Mouse (Mus musculus): ENCODE results near the gene Rpl34. TPM values are rescaled to one million over a fixed set of nuclear protein-coding genes. Genes with fewer than 3 reads are reported as not detected.
A peak's percentile ranks its signal among the peaks of the same experiment; 100 is the strongest.

Gene Rpl34
- polyA plus RNA-seq (2016; fragmentation: Nextera tagmentation; extraction: Ambion mirVana) = 772 and 890 TPM in 2 replicates

DNA sequence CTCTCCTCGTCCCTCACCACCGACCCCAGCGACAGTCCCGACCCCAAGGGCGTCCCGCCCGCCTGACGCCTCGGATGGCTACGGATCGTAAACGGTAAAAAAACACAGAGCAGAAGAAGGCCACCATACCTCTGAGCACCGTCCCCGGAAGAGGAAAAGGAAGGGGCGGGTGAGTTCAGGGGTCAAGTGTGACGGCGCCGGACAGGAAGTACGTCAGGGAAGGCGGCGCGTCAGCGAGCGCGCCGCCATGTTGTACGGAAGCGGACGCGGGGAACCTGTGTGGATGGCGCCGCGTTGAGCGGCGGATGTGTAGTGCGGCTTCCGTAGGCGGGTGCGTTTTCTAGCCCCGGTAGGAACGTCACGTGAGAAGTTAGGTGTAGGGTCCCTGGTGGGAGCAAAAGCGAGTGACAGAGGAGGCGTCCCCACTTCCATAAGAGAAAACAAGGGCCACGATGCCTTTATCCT lies at the start of gene Rpl34:
Gene Rpl34 (minus strand): TSS at position 210 of the 465 bp plus-strand sequence.
- H3K9me3 ChIP-seq = no peaks in the 10 kb centered on the region
- H3K36me3 ChIP-seq = peaks cover 39% of the 10 kb centered on the region
- WGBS = under 1% methylated on average over 45 of the region's 45 CpGs
- peaks cover 22% of the 10 kb centered on the region for H3K4me1 ChIP-seq (replicated peaks)
- peak; percentile 94 for DNase-seq (ENCODE audit: low spot score)
- peak within 1 kb of the TSS; percentile 100 for H3K4me3 ChIP-seq
- H3K27ac ChIP-seq = peak within 1 kb of the TSS; percentile 95
- no peaks in the 10 kb centered on the region for H3K27me3 ChIP-seq (ENCODE audit: insufficient read depth, poor library complexity, severe bottlenecking)

DNA sequence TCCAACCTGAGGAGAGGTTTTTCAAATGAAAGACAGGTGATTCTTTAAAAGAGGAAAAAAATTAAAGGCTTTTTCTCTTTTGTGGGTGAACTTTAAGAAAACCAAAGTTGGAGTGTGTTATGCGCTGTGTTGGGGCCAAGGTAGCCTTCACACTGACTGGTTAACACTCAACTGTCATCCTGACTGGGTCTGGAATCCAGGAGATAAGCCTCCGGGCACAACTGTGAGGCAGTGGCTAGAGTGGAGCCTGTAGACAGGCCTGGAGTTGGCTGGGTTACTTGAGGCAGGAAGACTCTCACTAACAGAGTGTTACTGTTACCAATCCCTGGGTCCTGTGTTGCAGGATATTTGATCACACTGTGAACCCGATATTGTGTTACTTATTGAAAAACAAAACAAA lies 38.0 kb upstream of the Rpl34 start:
- no peaks in the 10 kb centered on the region for H3K36me3 ChIP-seq
- H3K27ac ChIP-seq = no peak overlapping the region
- 86% methylated on average over 3 of the region's 3 CpGs for WGBS
- DNase-seq (ENCODE audit: low spot score) = no peak
- no peaks in the 10 kb centered on the region for H3K27me3 ChIP-seq (ENCODE audit: insufficient read depth, poor library complexity, severe bottlenecking)
- H3K9me3 ChIP-seq = no peaks in the 10 kb centered on the region
- H3K4me3 ChIP-seq = no peak overlapping the region
- 0 out of 2 replicates have a peak, but pooled peaks cover 5% of the 10 kb centered on the region for H3K4me1 ChIP-seq (replicated peaks)

DNA sequence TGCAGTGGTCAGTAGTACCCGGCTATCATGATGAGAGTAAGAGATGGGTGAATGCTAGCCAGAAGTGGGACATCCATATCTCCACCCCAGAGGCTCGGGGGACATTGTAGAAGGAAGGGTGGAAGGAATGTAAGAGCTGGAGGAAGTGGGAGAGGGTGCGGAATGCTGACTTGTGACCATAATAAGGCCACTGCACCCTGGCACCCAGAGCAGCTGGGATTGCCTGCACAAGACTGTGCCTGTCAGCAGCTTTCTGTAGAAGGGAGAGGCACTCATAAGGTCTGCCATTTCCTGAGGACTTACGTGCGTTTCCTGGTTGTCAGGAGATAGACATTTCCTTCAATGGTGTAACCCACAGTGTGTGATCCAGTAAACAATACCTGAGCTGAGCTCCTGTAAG lies 33.9 kb upstream of the Rpl34 start:
- Histone ChIP-seq H3K27me3 (ENCODE audit: insufficient read depth, poor library complexity, severe bottlenecking) (no peaks in the 10 kb centered on the region), H3K27ac (no peak overlapping the region), H3K9me3 (no peaks in the 10 kb centered on the region), H3K36me3 (no peaks in the 10 kb centered on the region), H3K4me1 (replicated peaks) (0 out of 2 replicates have a peak, but pooled peaks cover 5% of the 10 kb centered on the region), H3K4me3 (no peak overlapping the region)
- 84% methylated on average over 5 of the region's 5 CpGs for WGBS
- no peak for DNase-seq (ENCODE audit: low spot score)

DNA sequence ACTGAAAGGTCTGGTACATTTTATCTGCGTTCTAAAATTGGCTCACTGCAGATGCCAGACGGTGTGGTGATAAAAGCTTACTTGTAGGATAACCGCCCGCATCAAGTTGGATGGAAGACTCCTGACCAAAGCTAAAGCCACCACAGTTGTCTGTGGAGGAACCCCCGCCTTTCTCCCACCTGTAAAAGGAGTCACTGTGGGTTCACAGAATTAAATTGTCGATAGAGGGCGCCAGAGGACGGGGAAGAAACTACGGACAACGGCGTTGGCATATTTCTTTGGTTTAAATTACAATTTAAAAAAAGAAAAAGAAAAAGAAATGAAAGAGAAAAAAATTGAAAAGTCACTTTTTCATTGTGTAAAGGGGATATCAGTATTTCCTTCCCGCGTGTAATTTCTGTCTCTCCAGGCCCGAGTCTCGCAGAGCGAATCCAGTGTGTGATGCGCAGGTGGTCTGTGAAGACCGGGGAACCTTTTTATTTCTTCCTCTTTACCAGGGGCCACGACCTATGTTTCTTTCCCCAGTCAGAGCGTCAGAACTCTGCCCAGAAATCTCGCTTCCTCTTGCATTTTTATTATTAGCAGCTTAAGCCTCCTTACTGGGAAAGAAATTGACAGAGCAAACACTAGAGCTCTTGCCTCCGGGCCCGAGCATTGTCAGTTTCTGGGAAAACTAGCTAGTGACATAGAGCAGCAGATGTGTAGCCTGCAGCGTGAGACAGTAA lies 30.7 kb upstream of the Rpl34 start:
- no peaks in the 10 kb centered on the region for H3K9me3 ChIP-seq
- no peak overlapping the region for H3K27ac ChIP-seq
- H3K36me3 ChIP-seq = no peaks in the 10 kb centered on the region
- no peaks in the 10 kb centered on the region for H3K27me3 ChIP-seq (ENCODE audit: insufficient read depth, poor library complexity, severe bottlenecking)
- no peak overlapping the region for H3K4me3 ChIP-seq
- H3K4me1 ChIP-seq (replicated peaks) = peaks cover 17% of the 10 kb centered on the region; the same call in 1 of the 2 replicates
- 66% methylated on average over 24 of the region's 24 CpGs for WGBS
- peak; percentile 49 for DNase-seq (ENCODE audit: low spot score)

DNA sequence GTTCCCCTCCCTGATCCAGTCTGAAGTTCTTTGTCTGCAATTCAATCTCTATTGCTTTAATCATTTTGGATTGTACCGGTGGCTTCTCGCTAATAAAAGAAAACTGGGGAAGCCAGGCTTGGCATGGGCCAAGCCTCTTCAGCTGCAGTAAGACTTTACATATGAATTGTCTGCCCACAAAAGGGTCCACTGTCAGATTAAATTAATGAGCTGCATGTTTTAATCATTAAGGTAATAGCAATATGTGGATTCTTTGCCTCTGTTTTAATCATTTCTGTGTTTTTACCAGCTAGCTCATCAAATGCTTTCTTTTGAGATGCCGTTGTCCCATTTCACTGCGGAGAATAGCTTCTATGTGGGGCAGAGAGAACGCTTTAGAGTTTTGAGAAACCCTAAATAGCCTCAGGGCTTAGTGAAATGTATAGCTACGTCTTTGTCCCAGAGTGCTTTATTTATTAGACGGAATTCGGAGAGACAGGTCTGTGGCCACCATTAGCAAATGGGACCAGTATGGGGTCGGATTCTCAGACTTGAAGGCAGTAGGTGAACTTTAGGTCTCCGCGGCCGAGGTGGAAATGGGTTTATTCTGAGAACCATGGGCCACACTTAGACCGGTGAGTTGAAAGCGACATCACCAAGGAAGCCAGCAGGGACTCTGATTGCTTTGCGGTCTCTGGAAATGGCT lies 28.1 kb upstream of the Rpl34 start:
- no peak overlapping the region for H3K27ac ChIP-seq
- DNase-seq (ENCODE audit: low spot score) = no peak
- no peak overlapping the region for H3K4me3 ChIP-seq
- H3K27me3 ChIP-seq (ENCODE audit: insufficient read depth, poor library complexity, severe bottlenecking) = no peaks in the 10 kb centered on the region
- H3K4me1 ChIP-seq (replicated peaks) = peaks cover 17% of the 10 kb centered on the region; the same call in 1 of the 2 replicates
- no peaks in the 10 kb centered on the region for H3K9me3 ChIP-seq
- H3K36me3 ChIP-seq = no peaks in the 10 kb centered on the region
- 78% methylated on average over 15 of the region's 15 CpGs for WGBS

DNA sequence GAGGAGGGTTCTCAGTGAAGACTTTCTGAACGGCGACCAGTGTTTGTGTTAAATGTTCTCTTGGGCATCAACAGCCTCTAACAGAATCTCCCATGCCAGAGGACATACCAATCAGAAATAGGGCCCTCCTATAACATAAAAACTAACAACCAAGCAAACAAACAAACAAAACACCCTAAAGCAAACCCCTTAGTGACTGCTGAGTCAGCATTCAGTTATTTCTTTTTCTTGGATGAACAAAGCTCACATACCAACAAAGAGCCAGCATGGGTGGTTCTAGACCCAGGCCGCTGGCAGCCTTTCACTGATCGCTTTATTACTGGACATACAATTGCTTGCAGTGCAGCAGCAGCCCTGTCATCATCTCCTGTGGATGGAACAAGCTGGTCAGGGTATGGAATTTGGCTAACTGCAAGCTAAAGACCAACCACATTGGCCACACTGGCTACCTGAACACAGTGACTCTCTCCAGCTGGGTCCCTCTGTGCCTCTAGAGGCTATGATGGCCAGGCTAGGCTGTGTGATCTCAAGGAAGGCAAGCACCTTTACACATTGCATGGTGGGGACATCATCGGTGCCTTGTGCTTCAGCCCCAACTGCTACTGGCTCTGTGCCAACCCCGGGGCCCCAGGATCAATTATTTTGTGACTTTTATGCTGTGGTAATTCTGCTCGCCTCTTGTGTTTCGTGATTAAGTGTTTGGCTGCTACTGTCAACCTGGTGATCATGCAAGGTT lies 27.1 kb upstream of the Rpl34 start:
- no peak overlapping the region for H3K4me3 ChIP-seq
- WGBS = 89% methylated on average over 8 of the region's 8 CpGs
- no peaks in the 10 kb centered on the region for H3K27me3 ChIP-seq (ENCODE audit: insufficient read depth, poor library complexity, severe bottlenecking)
- H3K4me1 ChIP-seq (replicated peaks) = peaks cover 17% of the 10 kb centered on the region; the same call in 1 of the 2 replicates
- no peak for DNase-seq (ENCODE audit: low spot score)
- H3K9me3 ChIP-seq = no peaks in the 10 kb centered on the region
- no peaks in the 10 kb centered on the region for H3K36me3 ChIP-seq
- peak overlapping the region; percentile 56; the same call in 1 of the 2 replicates for H3K27ac ChIP-seq

DNA sequence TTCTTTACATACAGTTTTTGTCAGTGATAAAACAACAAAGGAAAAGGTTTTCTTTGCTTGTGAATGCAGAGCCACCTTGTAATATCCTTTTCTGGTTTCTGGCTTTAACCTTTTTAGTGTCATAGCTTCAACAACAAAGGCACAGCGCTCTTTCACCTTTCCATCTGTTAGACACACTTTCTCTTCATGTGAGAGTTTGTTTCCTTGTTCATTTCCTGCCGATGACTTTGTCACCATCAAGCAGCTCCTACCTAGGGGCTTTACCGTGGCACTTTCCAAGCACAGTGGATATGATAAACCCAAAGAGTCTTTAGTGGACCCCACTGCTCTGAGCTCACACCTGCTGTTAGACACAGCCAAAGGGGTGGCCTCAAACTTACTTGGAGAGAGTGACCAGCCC lies 19.0 kb upstream of the Rpl34 start:
- no peak for DNase-seq (ENCODE audit: low spot score)
- Histone ChIP-seq H3K4me1 (replicated peaks) (peaks cover 20% of the 10 kb centered on the region), H3K4me3 (no peak overlapping the region), H3K27ac (no peak overlapping the region), H3K36me3 (no peaks in the 10 kb centered on the region), H3K27me3 (ENCODE audit: insufficient read depth, poor library complexity, severe bottlenecking) (no peaks in the 10 kb centered on the region), H3K9me3 (peaks cover 5% of the 10 kb centered on the region; the same call in 1 of the 2 replicates)
- WGBS = 87% methylated on average over 3 of the region's 3 CpGs

DNA sequence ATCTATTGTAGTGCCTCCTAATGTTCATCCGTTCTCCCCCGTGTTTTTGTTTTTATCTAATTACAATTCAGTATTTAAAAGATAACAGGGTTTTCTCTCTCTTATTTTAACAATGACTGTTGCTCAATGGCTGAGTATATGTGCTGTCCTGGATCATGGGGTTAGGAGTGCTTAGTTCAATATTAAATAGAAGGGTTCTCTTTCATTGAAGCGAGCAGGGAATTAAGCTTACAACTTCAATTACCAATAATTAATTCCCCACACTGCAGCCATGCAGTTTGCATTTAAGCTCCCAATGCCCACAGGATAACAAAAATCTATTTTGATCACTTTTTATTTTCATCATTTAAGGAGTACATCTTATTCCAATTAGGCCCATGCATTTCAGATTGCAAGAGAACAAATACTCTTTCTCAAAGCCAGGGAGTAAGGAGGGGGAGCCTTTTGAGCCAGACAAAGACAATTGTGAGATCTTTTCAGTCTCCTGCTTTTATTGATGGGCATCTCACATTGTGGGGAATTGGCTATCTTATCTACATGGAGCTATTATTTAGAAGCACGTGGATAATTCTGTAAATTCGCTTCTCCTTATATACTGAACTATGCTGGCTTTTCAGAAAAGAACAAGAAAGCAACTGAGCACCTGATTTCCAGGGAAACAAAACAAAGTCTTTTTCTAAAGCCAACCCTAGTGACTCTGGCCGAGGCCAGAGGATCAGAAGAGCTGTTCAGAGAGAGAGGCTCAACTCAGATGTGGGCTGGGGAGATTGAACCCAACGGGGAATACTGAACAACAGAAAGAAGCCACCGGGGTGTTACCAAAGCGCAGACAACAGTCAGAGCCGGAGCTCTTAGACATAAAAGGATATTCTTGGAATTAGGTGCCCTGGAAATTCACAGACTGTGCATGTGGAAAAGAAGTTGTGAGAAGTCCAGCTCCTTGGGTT lies 16.7 kb upstream of the Rpl34 start:
- Histone ChIP-seq H3K27ac (peak overlapping the region; percentile 62), H3K9me3 (peaks cover 5% of the 10 kb centered on the region; the same call in 1 of the 2 replicates), H3K36me3 (no peaks in the 10 kb centered on the region), H3K4me3 (no peak overlapping the region), H3K27me3 (ENCODE audit: insufficient read depth, poor library complexity, severe bottlenecking) (no peaks in the 10 kb centered on the region), H3K4me1 (replicated peaks) (peaks cover 20% of the 10 kb centered on the region)
- 46% methylated on average over 10 of the region's 10 CpGs for WGBS
- no peak for DNase-seq (ENCODE audit: low spot score)

DNA sequence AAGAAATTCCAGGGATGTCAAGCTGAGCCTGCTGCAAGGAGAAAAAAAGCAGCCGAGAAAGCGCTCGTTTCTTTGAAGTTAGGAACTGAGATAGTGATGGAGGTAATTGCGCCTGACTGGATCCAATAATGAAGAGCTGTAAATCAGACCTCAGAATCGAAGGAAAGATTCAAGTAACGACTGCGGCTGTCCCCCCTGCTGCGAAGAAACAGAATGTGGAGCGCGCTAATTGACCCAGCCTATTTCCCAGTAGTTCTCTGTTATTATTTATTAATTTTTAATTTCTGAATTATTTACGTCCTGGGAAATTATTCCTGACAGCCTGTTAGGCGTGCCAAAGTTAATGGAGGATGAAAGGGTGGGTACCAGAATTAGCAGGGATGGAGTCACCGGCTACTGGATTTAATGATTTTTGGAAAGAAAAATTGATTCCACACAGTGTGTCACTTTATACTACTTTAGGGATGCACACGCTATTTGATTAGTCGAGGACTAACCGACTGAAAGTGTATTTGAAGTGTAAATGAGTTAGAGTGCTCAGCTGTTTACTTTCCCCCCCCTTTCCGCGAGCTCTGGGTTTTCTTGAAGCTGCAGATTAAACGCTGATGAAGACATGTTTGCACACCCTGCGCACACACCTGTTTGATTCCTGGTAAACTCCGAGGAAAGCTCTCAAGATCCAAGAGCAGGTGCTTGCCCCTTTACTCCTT lies 7.6 kb upstream of the Rpl34 start:
- Histone ChIP-seq H3K4me3 (no peak overlapping the region), H3K36me3 (no peaks in the 10 kb centered on the region), H3K27me3 (ENCODE audit: insufficient read depth, poor library complexity, severe bottlenecking) (no peaks in the 10 kb centered on the region), H3K9me3 (no peaks in the 10 kb centered on the region), H3K27ac (no peak overlapping the region), H3K4me1 (replicated peaks) (0 out of 2 replicates have a peak, but pooled peaks cover 3% of the 10 kb centered on the region)
- DNase-seq (ENCODE audit: low spot score) = no peak
- WGBS = 66% methylated on average over 21 of the region's 21 CpGs

DNA sequence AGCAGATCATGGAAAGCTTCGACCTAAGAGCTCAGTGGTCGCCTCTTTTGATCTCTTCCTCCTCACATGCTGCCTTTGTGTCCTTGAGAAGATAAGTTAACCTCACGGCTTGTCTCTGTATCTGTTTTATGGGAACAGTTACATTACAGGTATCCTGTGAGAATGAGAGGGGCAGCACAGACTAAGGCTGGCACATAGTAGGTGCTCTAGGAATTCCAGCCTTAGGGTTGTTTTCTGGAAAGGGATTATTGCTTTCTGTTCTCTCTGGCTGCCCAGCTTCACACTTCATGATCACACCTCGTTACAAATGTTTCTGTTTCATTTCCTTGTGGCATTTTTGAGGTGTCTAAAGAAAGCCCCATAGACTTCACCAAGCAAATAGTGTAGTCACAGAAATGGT lies 6.6 kb upstream of the Rpl34 start:
- DNase-seq (ENCODE audit: low spot score) = no peak
- H3K36me3 ChIP-seq = no peaks in the 10 kb centered on the region
- no peak overlapping the region for H3K4me3 ChIP-seq
- no peak overlapping the region for H3K27ac ChIP-seq
- H3K27me3 ChIP-seq (ENCODE audit: insufficient read depth, poor library complexity, severe bottlenecking) = no peaks in the 10 kb centered on the region
- H3K9me3 ChIP-seq = no peaks in the 10 kb centered on the region
- 63% methylated on average over 4 of the region's 4 CpGs for WGBS
- 0 out of 2 replicates have a peak, but pooled peaks cover 3% of the 10 kb centered on the region for H3K4me1 ChIP-seq (replicated peaks)

DNA sequence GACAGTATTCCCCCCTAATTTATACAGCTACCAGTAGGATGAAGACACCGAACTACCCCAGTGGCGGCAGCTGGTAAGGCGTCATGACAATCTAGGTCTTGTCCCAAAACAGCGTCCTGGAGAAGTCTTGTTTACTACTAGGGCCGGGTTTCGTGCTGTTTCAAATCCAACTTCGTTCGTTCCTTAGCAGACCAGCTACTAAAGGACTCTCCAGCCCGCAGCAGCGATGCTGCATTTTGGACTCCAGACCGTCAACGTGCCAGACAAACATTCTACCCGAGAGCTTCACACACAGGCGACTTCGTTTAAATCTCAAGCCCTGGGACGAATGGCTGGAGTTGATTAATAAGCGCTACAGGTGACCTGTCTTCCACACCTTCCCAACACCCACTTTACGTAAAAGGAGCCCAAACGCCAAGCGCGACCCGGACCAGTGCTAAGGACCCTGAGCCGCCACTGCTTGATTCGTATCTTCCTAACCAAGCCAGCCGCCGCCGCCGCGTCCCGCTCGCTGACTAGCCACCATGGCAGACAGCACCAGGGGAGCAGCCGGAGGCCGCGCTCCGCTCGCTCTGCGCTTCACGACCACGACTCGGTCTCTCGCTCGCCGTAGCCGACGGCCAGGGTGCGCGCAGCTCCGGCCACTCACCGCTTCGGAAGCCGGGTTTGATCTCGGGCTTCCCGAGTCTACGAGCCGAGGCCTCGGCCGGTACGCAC lies 568 bp downstream of the Rpl34 start:
- under 1% methylated on average over 58 of the region's 58 CpGs for WGBS
- Histone ChIP-seq H3K4me3 (peak overlapping the region; percentile 100), H3K27me3 (ENCODE audit: insufficient read depth, poor library complexity, severe bottlenecking) (no peaks in the 10 kb centered on the region), H3K9me3 (no peaks in the 10 kb centered on the region), H3K27ac (peak overlapping the region; percentile 95), H3K36me3 (peaks cover 44% of the 10 kb centered on the region), H3K4me1 (replicated peaks) (peaks cover 22% of the 10 kb centered on the region)
- peak; percentile 51 for DNase-seq (ENCODE audit: low spot score)
